Mouse (Mus musculus): ENCODE measurements around the gene Gm7358. TPM values are rescaled to one million over a fixed set of nuclear protein-coding genes. Genes with fewer than 3 reads are reported as not detected.

Gm7358 gene
- not detected for polyA plus RNA-seq (2017; shearing (Covaris generic))

DNA sequence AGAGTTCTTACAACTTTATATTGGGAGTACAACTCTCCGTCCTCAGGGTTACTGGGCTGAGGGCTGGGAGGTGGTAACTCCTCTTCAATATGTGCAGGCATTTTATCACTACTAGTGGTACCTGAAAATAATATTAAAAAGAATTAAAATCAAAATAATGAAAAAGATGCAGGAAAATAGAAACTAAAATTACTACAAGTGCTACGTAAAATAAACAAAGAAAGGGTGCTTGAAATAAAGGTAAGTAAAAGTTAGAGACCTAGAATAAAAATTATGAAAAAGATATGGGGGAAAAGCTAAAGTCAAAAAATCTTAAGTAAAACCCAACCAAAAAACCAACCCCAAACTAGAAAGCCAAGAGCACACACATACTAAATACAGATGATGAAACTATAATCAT, at the start of gene Gm7358:
Gene Gm7358, minus strand, starts transcription at position 101 of the 400 bp plus-strand sequence.

Other genes with a start within 250 kb of the Gm7358 start
- gene Gm7168, start 111.2 kb downstream of the Gm7358 start, polyA plus RNA-seq (2017; shearing (Covaris generic)) = not detected
- gene Gm7356, start 55.8 kb downstream of the Gm7358 start, polyA plus RNA-seq (2017; shearing (Covaris generic)) = not detected
- 0.37 TPM for gene Dact2, start 144.8 kb upstream of the Gm7358 start, polyA plus RNA-seq (2017; shearing (Covaris generic))
- gene Smoc2, start 220.0 kb upstream of the Gm7358 start, polyA plus RNA-seq (2017; shearing (Covaris generic)) = 0.45 TPM